In genomic region chr6:117552006-117552667, GRCm38 (mm10) we compare ENCODE assay signal across 8 mouse cellular contexts.
DNase-seq lines count a peak whose midpoint lies in the region; ATAC-seq and TF ChIP-seq lines count a peak whose summit lies in the region.

No protein-coding gene starts in this region.

- H3K36me3 ChIP-seq in heart, embryonic 13.5 days = no peaks in the 10 kb centered on the region

- H3K9me3 ChIP-seq in heart, embryonic 13.5 days = no peaks in the 10 kb centered on the region

- no peak overlapping the region for H3K9ac ChIP-seq in heart, embryonic 13.5 days

- TF ChIP-seq POLR2A in olfactory bulb, adult 2 months (IDR thresholded peaks at IDR 0.05; ENCODE audit: insufficient read depth, low read depth, low read length) = no peak

- ATAC-seq in heart, embryonic 13.5 days (ENCODE audit: extremely low read depth, insufficient number of reproducible peaks, low FRiP score, low TSS enrichment) = peak; percentile 56

- 19% methylated on average over 6 of the region's 6 CpGs for WGBS in heart, embryonic 13.5 days
- WGBS in olfactory bulb, adult 2 months = 12% methylated on average over 6 of the region's 6 CpGs

- peak; percentile 38 for DNase-seq in adrenal gland, postnatal 14 days
- no peak for DNase-seq in adrenal gland, postnatal 25 days
- DNase-seq in embryo, embryonic 9.5 days (ENCODE audit: extremely low spot score) = peak; percentile 24
- DNase-seq in kidney, postnatal 10 days = peak; percentile 81
- DNase-seq in layer of hippocampus, adult 18-20 months (ENCODE audit: low spot score in 2 of 2) = no peak
- DNase-seq in layer of hippocampus, adult 8-10 months (ENCODE audit: low spot score in 2 of 2) = no peak

- no peak for TF ChIP-seq CTCF in olfactory bulb, adult 2 months (IDR thresholded peaks at IDR 0.05; ENCODE audit: insufficient read depth, low read depth, low read length)

- no peaks in the 10 kb centered on the region for H3K27me3 ChIP-seq in heart, embryonic 13.5 days (replicated peaks)

- H3K4me1 ChIP-seq in heart, embryonic 13.5 days = peaks cover 16% of the 10 kb centered on the region
- H3K4me1 ChIP-seq in olfactory bulb, adult 2 months (ENCODE audit: control insufficient read depth, insufficient read depth, low read length) = peaks cover 10% of the 10 kb centered on the region

- no peak overlapping the region for H3K4me3 ChIP-seq in heart, embryonic 13.5 days
- no peak overlapping the region for H3K4me3 ChIP-seq in olfactory bulb, adult 2 months (ENCODE audit: insufficient read depth, low read depth, low read length)

- H3K4me2 ChIP-seq in heart, embryonic 13.5 days = peak overlapping the region; percentile 4; the same call in 1 of the 2 replicates

- H3K27ac ChIP-seq in heart, embryonic 13.5 days (replicated peaks) = peak overlapping the region; percentile 79
- 0 out of 2 replicates have a peak overlapping the region, but pooled peaks have one; percentile 38 for H3K27ac ChIP-seq in olfactory bulb, adult 2 months (ENCODE audit: insufficient read depth, low read depth, low read length)

Comparison
In these comparisons a context has a peak if more than half of its experiments do, and no peak if none do; other contexts are left out.
1. DNase-seq: peak in adrenal gland, postnatal 14 days (single experiment), embryo, embryonic 9.5 days (single experiment) and kidney, postnatal 10 days (single experiment); none in adrenal gland, postnatal 25 days (single experiment), layer of hippocampus, adult 18-20 months (0 of 2) and layer of hippocampus, adult 8-10 months (0 of 2).